Mouse (Mus musculus) MEL (cell line): ENCODE measurements around the gene Elmod1.
A peak's percentile ranks its signal among the peaks of the same experiment; 100 is the strongest.

Experiments
- CTCF ChIP-seq, 3 experiments: IDR thresholded peaks in 2 of 3; conservative IDR thresholded peaks in 1 of 3; 2 replicates each; pipeline ENCODE4 v1.5.1; 2011 to 2012; ENCODE audit warnings: low read length in 3 of 3, low read depth in 2 of 3, mild to moderate bottlenecking in 2 of 3, improper control_type of control experiment in 1 of 3, inconsistent platforms in 1 of 3, mixed read lengths in 1 of 3, moderate library complexity in 1 of 3; ENCODE audit not compliant: control insufficient read depth in 1 of 3, insufficient read depth in 1 of 3, poor library complexity in 1 of 3, severe bottlenecking in 1 of 3
- EP300 ChIP-seq, 2 experiments: IDR thresholded peaks; 2 replicates each; pipeline ENCODE4 v1.6.1; 2011; ENCODE audit warnings: improper control_type of control experiment in 2 of 2, low read length in 2 of 2, low read depth in 1 of 2, mild to moderate bottlenecking in 1 of 2
- HCFC1 ChIP-seq: IDR thresholded peaks from 2 replicates; pipeline ENCODE4 v1.6.1; 2012; ENCODE audit warnings: low read depth, mild to moderate bottlenecking, inconsistent platforms, low read length, improper control_type of control experiment, moderate library complexity
- JUND ChIP-seq: IDR thresholded peaks from 2 replicates; pipeline ENCODE4 v1.6.1; 2011; ENCODE audit warnings: low read depth, mild to moderate bottlenecking, improper control_type of control experiment, low read length
- MAFK ChIP-seq: IDR thresholded peaks from 2 replicates; pipeline ENCODE4 v1.6.1; 2011; ENCODE audit warnings: low read depth, mild to moderate bottlenecking, low read length, improper control_type of control experiment, borderline replicate concordance
- POLR2A ChIP-seq, 2 experiments: IDR thresholded peaks; 2 replicates each; pipeline ENCODE4 v1.6.1; 2011 to 2012; ENCODE audit warnings: low read length in 2 of 2, mild to moderate bottlenecking in 2 of 2, control low read depth in 1 of 2, improper control_type of control experiment in 1 of 2, low read depth in 1 of 2, moderate library complexity in 1 of 2; ENCODE audit not compliant: control insufficient read depth in 1 of 2, insufficient read depth in 1 of 2, poor library complexity in 1 of 2
- POLR2AphosphoS2 ChIP-seq: IDR thresholded peaks from 2 replicates; pipeline ENCODE4 v1.6.1; 2011; ENCODE audit warnings: low read length, improper control_type of control experiment
- SIN3A ChIP-seq: IDR thresholded peaks from 2 replicates; pipeline ENCODE4 v1.6.1; 2012; ENCODE audit warnings: low read length, improper control_type of control experiment, inconsistent platforms
- TAL1 ChIP-seq: IDR thresholded peaks from 2 replicates; pipeline ENCODE4 v1.6.1; 2012; ENCODE audit warnings: mild to moderate bottlenecking, inconsistent platforms, low read length, moderate library complexity, mixed read lengths
- USF2 ChIP-seq, 2 experiments: IDR thresholded peaks; 2 replicates each; pipeline ENCODE4 v1.6.1; 2011 to 2012; ENCODE audit warnings: improper control_type of control experiment in 2 of 2, low read length in 2 of 2, borderline replicate concordance in 1 of 2, inconsistent platforms in 1 of 2, low read depth in 1 of 2, mild to moderate bottlenecking in 1 of 2; ENCODE audit not compliant: insufficient read depth in 1 of 2
- ZC3H11A ChIP-seq: IDR thresholded peaks from 2 replicates; pipeline ENCODE4 v1.6.1; 2012; ENCODE audit warnings: low read depth, mild to moderate bottlenecking, inconsistent platforms, low read length, improper control_type of control experiment
- ZNF384 ChIP-seq: IDR thresholded peaks from 2 replicates; pipeline ENCODE4 v1.6.1; 2012; ENCODE audit warnings: low read depth, mild to moderate bottlenecking, inconsistent platforms, low read length, improper control_type of control experiment

- TF ChIP-seq ZNF384, result no peak
- no peak for TF ChIP-seq ZC3H11A
- TF ChIP-seq HCFC1, result no peak
- no peak for TF ChIP-seq MAFK
- no peak for TF ChIP-seq USF2 (IDR thresholded peaks at IDR 0.05; ENCODE audit: borderline replicate concordance in 1 of 2, insufficient read depth in 1 of 2, low read depth in 1 of 2, low read length in 2 of 2)
- no peak for TF ChIP-seq SIN3A
- TF ChIP-seq POLR2A (IDR thresholded peaks at IDR 0.05; ENCODE audit: control insufficient read depth in 1 of 2, insufficient read depth in 1 of 2, low read depth in 1 of 2, low read length in 2 of 2, poor library complexity in 1 of 2), result no peak
- no peak for TF ChIP-seq EP300 (IDR thresholded peaks at IDR 0.05; ENCODE audit: low read depth in 1 of 2, low read length in 2 of 2)
- TF ChIP-seq CTCF (IDR thresholded peaks at IDR 0.05 in 2 of 3, conservative IDR thresholded peaks at IDR 0.05 in 1 of 3; ENCODE audit: control insufficient read depth in 1 of 3, insufficient read depth in 1 of 3, low read depth in 2 of 3, low read length in 3 of 3, poor library complexity in 1 of 3, severe bottlenecking in 1 of 3), result peak in 1 of 3 experiments; percentile 22; a peak in 2 of 6 replicates
- TF ChIP-seq POLR2AphosphoS2, result no peak
- no peak for TF ChIP-seq TAL1
- TF ChIP-seq JUND, result no peak
Observed at GRCm38 (mm10) chr9:53986972-53987371, 11.9 kb upstream of the Elmod1 start.
